Mouse (Mus musculus): ENCODE measurements around the gene Jade3. TPM values are rescaled to one million over a fixed set of nuclear protein-coding genes. Genes with fewer than 3 reads are reported as not detected.
"Not testable (repeated sequence)": the region's sequence is repeated elsewhere in the genome, so short reads cannot be mapped to it uniquely, and the experiment has no call there.

Gene Jade3
- 4.7 and 5.3 TPM in 2 replicates for polyA plus RNA-seq (2015; fragmentation: Nextera tagmentation; extraction: Ambion mirVana)

GRCm38 (mm10) chrX:20425140-20425838 lies at the start of gene Jade3:
Jade3 (plus strand) TSS chrX:20425688.
- ATAC-seq (ENCODE audit: insufficient number of reproducible peaks, low FRiP score, low TSS enrichment, low read depth): peak; percentile 93
- Histone ChIP-seq H3K4me2 (peak within 1 kb of the TSS; percentile 51), H3K4me3 (peak within 1 kb of the TSS; percentile 60), H3K36me3 (no peaks in the 10 kb centered on the region), H3K27ac (peak within 1 kb of the TSS; percentile 74), H3K4me1 (no peaks in the 10 kb centered on the region), H3K27me3 (no peaks in the 10 kb centered on the region), H3K9ac (peak within 1 kb of the TSS; percentile 39), H3K9me3 (no peaks in the 10 kb centered on the region)
- WGBS: 16% methylated on average over 49 of the region's 67 CpGs

- Histone ChIP-seq H3K27ac (no peak overlapping the region), H3K27me3 (no peaks in the 10 kb centered on the region), H3K9me3 (no peaks in the 10 kb centered on the region), H3K36me3 (0 out of 2 replicates have a peak, but pooled peaks cover 2% of the 10 kb centered on the region), H3K4me1 (no peaks in the 10 kb centered on the region), H3K4me2 (no peak overlapping the region), H3K4me3 (no peak overlapping the region), H3K9ac (no peak overlapping the region)
- ATAC-seq (ENCODE audit: insufficient number of reproducible peaks, low FRiP score, low TSS enrichment, low read depth): no peak
- 44% methylated on average over 7 of the region's 7 CpGs for WGBS
These were observed 46.0 kb upstream of the Jade3 start for GRCm38 (mm10) chrX:20379347-20380014.

GRCm38 (mm10) chrX:20382260-20382659 lies 43.2 kb upstream of the Jade3 start:
- Histone ChIP-seq H3K4me3 (no peak overlapping the region), H3K9me3 (no peaks in the 10 kb centered on the region), H3K27ac (no peak overlapping the region), H3K36me3 (0 out of 2 replicates have a peak, but pooled peaks cover 2% of the 10 kb centered on the region), H3K9ac (no peak overlapping the region), H3K4me2 (no peak overlapping the region), H3K4me1 (no peaks in the 10 kb centered on the region), H3K27me3 (no peaks in the 10 kb centered on the region)
- ATAC-seq (ENCODE audit: insufficient number of reproducible peaks, low FRiP score, low TSS enrichment, low read depth): no peak
- 92% methylated on average over 6 of the region's 6 CpGs for WGBS

- WGBS: 78% methylated on average over 3 of the region's 3 CpGs
- H3K4me3 ChIP-seq: no peak overlapping the region
- 0 out of 2 replicates have a peak, but pooled peaks cover 2% of the 10 kb centered on the region for H3K36me3 ChIP-seq
- H3K4me1 ChIP-seq: no peaks in the 10 kb centered on the region
- no peak for ATAC-seq (ENCODE audit: insufficient number of reproducible peaks, low FRiP score, low TSS enrichment, low read depth)
- H3K27ac ChIP-seq: no peak overlapping the region
- no peak overlapping the region for H3K4me2 ChIP-seq
- no peak overlapping the region for H3K9ac ChIP-seq
- H3K9me3 ChIP-seq: no peaks in the 10 kb centered on the region
- no peaks in the 10 kb centered on the region for H3K27me3 ChIP-seq
These were observed 38.5 kb upstream of the Jade3 start for GRCm38 (mm10) chrX:20387006-20387405.

- not testable (repeated sequence) for H3K36me3 ChIP-seq; H3K9me3 ChIP-seq; H3K4me1 ChIP-seq; H3K27ac ChIP-seq; H3K9ac ChIP-seq; H3K27me3 ChIP-seq; H3K4me3 ChIP-seq; H3K4me2 ChIP-seq; ATAC-seq (ENCODE audit: insufficient number of reproducible peaks, low FRiP score, low TSS enrichment, low read depth)
- 88% methylated on average over 9 of the region's 9 CpGs for WGBS
These were observed 33.5 kb upstream of the Jade3 start for GRCm38 (mm10) chrX:20391964-20392363.

- WGBS: 77% methylated on average over 3 of the region's 3 CpGs
- Histone ChIP-seq H3K4me1 (no peaks in the 10 kb centered on the region), H3K9me3 (no peaks in the 10 kb centered on the region), H3K27me3 (no peaks in the 10 kb centered on the region), H3K27ac (no peak overlapping the region), H3K9ac (no peak overlapping the region), H3K36me3 (no peaks in the 10 kb centered on the region), H3K4me2 (no peak overlapping the region), H3K4me3 (no peak overlapping the region)
- no peak for ATAC-seq (ENCODE audit: insufficient number of reproducible peaks, low FRiP score, low TSS enrichment, low read depth)
These were observed 32.5 kb upstream of the Jade3 start for GRCm38 (mm10) chrX:20392942-20393341.

- ATAC-seq (ENCODE audit: insufficient number of reproducible peaks, low FRiP score, low TSS enrichment, low read depth): no peak
- H3K9me3 ChIP-seq: no peaks in the 10 kb centered on the region
- H3K27me3 ChIP-seq: no peaks in the 10 kb centered on the region
- H3K27ac ChIP-seq: no peak overlapping the region
- H3K4me1 ChIP-seq: no peaks in the 10 kb centered on the region
- no peak overlapping the region for H3K4me2 ChIP-seq
- 74% methylated on average over 4 of the region's 4 CpGs for WGBS
- H3K36me3 ChIP-seq: no peaks in the 10 kb centered on the region
- H3K9ac ChIP-seq: no peak overlapping the region
- no peak overlapping the region for H3K4me3 ChIP-seq
These were observed 21.4 kb upstream of the Jade3 start for GRCm38 (mm10) chrX:20404068-20404467.

GRCm38 (mm10) chrX:20406909-20407308 lies 18.6 kb upstream of the Jade3 start:
- Histone ChIP-seq H3K27ac (no peak overlapping the region), H3K9me3 (no peaks in the 10 kb centered on the region), H3K4me3 (no peak overlapping the region), H3K4me2 (no peak overlapping the region), H3K27me3 (no peaks in the 10 kb centered on the region), H3K36me3 (no peaks in the 10 kb centered on the region), H3K4me1 (no peaks in the 10 kb centered on the region), H3K9ac (no peak overlapping the region)
- 87% methylated on average over 2 of the region's 2 CpGs for WGBS
- no peak for ATAC-seq (ENCODE audit: insufficient number of reproducible peaks, low FRiP score, low TSS enrichment, low read depth)

- Histone ChIP-seq H3K4me2 (no peak overlapping the region), H3K4me3 (no peak overlapping the region), H3K36me3 (no peaks in the 10 kb centered on the region), H3K9ac (no peak overlapping the region), H3K9me3 (no peaks in the 10 kb centered on the region), H3K27me3 (no peaks in the 10 kb centered on the region), H3K27ac (no peak overlapping the region), H3K4me1 (no peaks in the 10 kb centered on the region)
- WGBS: 70% methylated on average over 2 of the region's 2 CpGs
- ATAC-seq (ENCODE audit: insufficient number of reproducible peaks, low FRiP score, low TSS enrichment, low read depth): no peak
These were observed 17.8 kb upstream of the Jade3 start for GRCm38 (mm10) chrX:20407676-20408075.

- Histone ChIP-seq H3K4me1 (no peaks in the 10 kb centered on the region), H3K27ac (no peak overlapping the region), H3K4me2 (no peak overlapping the region), H3K36me3 (no peaks in the 10 kb centered on the region), H3K27me3 (no peaks in the 10 kb centered on the region), H3K9me3 (no peaks in the 10 kb centered on the region), H3K9ac (no peak overlapping the region), H3K4me3 (no peak overlapping the region)
- WGBS: 91% methylated on average over 4 of the region's 4 CpGs
- ATAC-seq (ENCODE audit: insufficient number of reproducible peaks, low FRiP score, low TSS enrichment, low read depth): no peak
These were observed 14.1 kb upstream of the Jade3 start for GRCm38 (mm10) chrX:20411382-20411781.

GRCm38 (mm10) chrX:20412221-20412620 lies 13.3 kb upstream of the Jade3 start:
- no peak for ATAC-seq (ENCODE audit: insufficient number of reproducible peaks, low FRiP score, low TSS enrichment, low read depth)
- Histone ChIP-seq H3K4me1 (no peaks in the 10 kb centered on the region), H3K27ac (no peak overlapping the region), H3K27me3 (no peaks in the 10 kb centered on the region), H3K4me2 (no peak overlapping the region), H3K4me3 (no peak overlapping the region), H3K9me3 (no peaks in the 10 kb centered on the region), H3K36me3 (no peaks in the 10 kb centered on the region), H3K9ac (no peak overlapping the region)
- WGBS: 76% methylated on average over 3 of the region's 3 CpGs

GRCm38 (mm10) chrX:20414885-20415622 lies 10.4 kb upstream of the Jade3 start:
- Histone ChIP-seq H3K27me3 (no peaks in the 10 kb centered on the region), H3K27ac (no peak overlapping the region), H3K9ac (no peak overlapping the region), H3K4me2 (no peak overlapping the region), H3K36me3 (no peaks in the 10 kb centered on the region), H3K4me3 (no peak overlapping the region), H3K4me1 (no peaks in the 10 kb centered on the region), H3K9me3 (no peaks in the 10 kb centered on the region)
- ATAC-seq (ENCODE audit: insufficient number of reproducible peaks, low FRiP score, low TSS enrichment, low read depth): no peak
- WGBS: 53% methylated on average over 10 of the region's 10 CpGs
